Mouse (Mus musculus) thymus, adult 2 months (tissue): ENCODE results near the gene Cdk4. TPM values are rescaled to one million over a fixed set of nuclear protein-coding genes. Genes with fewer than 3 reads are reported as not detected.

Experiments used
- DNase-seq: peaks from one replicate; pipeline ENCODE4 v3.0.0; 2021
- H3K27ac ChIP-seq: fragments of 200-500 bp; 2 replicates; pipeline ENCODE4 v1.5.1; 2012; ENCODE audit warnings: low read length, control low read depth; ENCODE audit not compliant: control insufficient read depth, insufficient read depth
- H3K27me3 ChIP-seq: fragments of 200-500 bp; 2 replicates; pipeline ENCODE4 v1.6.1; 2012; ENCODE audit warnings: mild to moderate bottlenecking, low read length, moderate library complexity, mixed read lengths; ENCODE audit not compliant: control insufficient read depth, insufficient read depth
- H3K36me3 ChIP-seq: fragments of 200-500 bp; 2 replicates; pipeline ENCODE4 v1.6.1; 2012; ENCODE audit warnings: mild to moderate bottlenecking, low read length, moderate library complexity; ENCODE audit not compliant: control insufficient read depth, insufficient read depth
- H3K4me1 ChIP-seq: fragments of 200-500 bp; replicated peaks from 2 replicates; pipeline ENCODE4 v1.6.1; 2012; ENCODE audit warnings: low read length; ENCODE audit not compliant: control insufficient read depth, insufficient read depth
- H3K4me3 ChIP-seq: fragments of 200-500 bp; 2 replicates; pipeline ENCODE4 v1.5.1; 2012; ENCODE audit warnings: mild to moderate bottlenecking, low read length, control low read depth, moderate library complexity; ENCODE audit not compliant: control insufficient read depth, insufficient read depth
- CTCF ChIP-seq: fragments of 200-500 bp; IDR thresholded peaks from 2 replicates; pipeline ENCODE4 v1.5.1; 2012; ENCODE audit warnings: mild to moderate bottlenecking, control low read depth, low read length, moderate library complexity, borderline replicate concordance; ENCODE audit not compliant: control insufficient read depth, poor library complexity, insufficient read depth; ENCODE audit errors: extremely low read depth
- POLR2A ChIP-seq: fragments of 200-500 bp; IDR thresholded peaks from 2 replicates; pipeline ENCODE4 v1.6.1; 2012; ENCODE audit warnings: mild to moderate bottlenecking, low read length, control low read depth, moderate library complexity; ENCODE audit not compliant: control insufficient read depth, poor library complexity, insufficient read depth; ENCODE audit errors: extremely low read depth
- WGBS: fragments of 180-500 bp; shearing (Covaris S2); methylation state at CpG from one replicate; pipeline ENCODE4 v1.1.7; 2018; 5-methylcytosine and 5-hydroxymethylcytosine counted together
- polyA plus RNA-seq: library from polyadenylated mRNA; depleted of rRNA; stranded (reverse); fragments of >200 nt; gene quantifications from 2 replicates; pipeline ENCODE4 v1.2.3, GENCODE M21; 2012

The Cdk4 gene
- polyA plus RNA-seq, 1 experiment = 375 TPM

DNA sequence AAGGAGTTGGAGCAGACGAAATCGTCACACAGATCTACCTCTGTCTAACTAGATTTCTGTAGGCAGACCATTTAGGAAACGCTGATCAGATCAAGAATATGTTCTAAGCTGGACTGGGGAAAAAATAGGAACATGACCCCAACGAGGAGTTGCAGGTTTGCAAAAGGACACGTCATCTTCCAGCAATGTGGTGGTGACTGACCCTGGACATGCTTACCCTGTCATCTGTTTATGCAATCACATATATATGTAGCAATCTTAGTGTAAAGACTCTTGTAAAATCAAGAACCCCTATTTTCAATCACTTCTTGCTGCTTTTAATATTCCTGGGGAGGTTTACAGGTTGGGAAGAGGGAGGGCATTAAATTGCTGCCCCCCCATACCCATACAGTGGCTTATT, 831 bp upstream of the Cdk4 start:
- TF ChIP-seq CTCF (no peak), POLR2A (no peak)
- peaks cover 17% of the 10 kb centered on the region for H3K36me3 ChIP-seq
- no peak for DNase-seq
- peaks cover 2% of the 10 kb centered on the region for H3K27me3 ChIP-seq
- 82% methylated on average over 5 of the region's 5 CpGs for WGBS
- H3K27ac ChIP-seq = no peak overlapping the region
- peaks cover 23% of the 10 kb centered on the region for H3K4me1 ChIP-seq
- H3K4me3 ChIP-seq = no peak overlapping the region

DNA sequence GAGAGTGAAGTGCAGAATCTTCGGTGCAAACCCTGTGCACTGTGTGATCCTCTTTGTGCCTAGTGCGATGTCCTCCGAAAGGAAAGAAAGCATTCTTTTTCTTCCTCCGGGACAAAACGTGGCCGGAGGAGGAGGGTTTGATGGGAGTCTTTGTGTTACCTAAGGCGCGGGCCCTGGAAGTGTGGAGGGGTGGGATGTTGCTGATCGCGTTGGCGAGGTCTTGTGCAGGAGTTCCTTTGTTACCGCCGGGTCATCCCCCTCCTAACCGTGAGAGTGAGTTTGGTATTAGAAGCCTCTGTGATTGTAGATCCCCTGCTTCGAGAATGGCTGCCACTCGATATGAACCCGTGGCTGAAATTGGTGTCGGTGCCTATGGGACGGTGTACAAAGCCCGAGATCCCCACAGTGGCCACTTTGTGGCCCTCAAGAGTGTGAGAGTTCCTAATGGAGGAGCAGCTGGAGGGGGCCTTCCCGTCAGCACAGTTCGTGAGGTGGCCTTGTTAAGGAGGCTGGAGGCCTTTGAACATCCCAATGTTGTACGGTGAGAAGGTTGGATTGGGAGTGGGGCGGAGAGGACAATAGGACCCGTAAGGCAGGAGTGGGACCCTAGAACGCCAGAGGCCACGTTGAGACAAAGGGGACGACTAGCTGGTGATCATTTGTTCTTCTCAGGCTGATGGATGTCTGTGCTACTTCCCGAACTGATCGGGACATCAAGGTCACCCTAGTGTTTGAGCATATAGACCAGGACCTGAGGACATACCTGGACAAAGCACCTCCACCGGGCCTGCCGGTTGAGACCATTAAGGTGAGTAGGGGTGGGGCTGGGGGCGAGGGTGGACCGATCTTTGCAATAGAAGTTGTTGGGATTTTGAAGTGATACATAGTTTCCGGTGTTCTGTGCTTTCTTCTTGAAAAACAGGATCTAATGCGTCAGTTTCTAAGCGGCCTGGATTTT, 858 bp downstream of the Cdk4 start:
- no peak for DNase-seq

GRCm38 (mm10) chr10:127065981-127066380, 2.6 kb downstream of the Cdk4 start:
- H3K36me3 ChIP-seq = peaks cover 17% of the 10 kb centered on the region
- no peak for TF ChIP-seq CTCF
- no peak for TF ChIP-seq POLR2A
- WGBS = 96% methylated on average over 9 of the region's 9 CpGs
- no peak overlapping the region for H3K4me3 ChIP-seq
- H3K4me1 ChIP-seq = peaks cover 31% of the 10 kb centered on the region
- no peaks in the 10 kb centered on the region for H3K27me3 ChIP-seq
- no peak overlapping the region for H3K27ac ChIP-seq
- DNase-seq = no peak

More for the DNA sequence above, 858 bp downstream of the Cdk4 start:
- Histone ChIP-seq H3K27ac (peak overlapping the region; percentile 1; the same call in 1 of the 2 replicates), H3K4me3 (peak overlapping the region; percentile 64), H3K36me3 (peaks cover 17% of the 10 kb centered on the region), H3K27me3 (peaks cover 1% of the 10 kb centered on the region; the same call in 1 of the 2 replicates), H3K4me1 (peaks cover 20% of the 10 kb centered on the region)
- TF ChIP-seq POLR2A = no peak
- no peak for TF ChIP-seq CTCF
- WGBS = 7% methylated on average over 37 of the region's 37 CpGs

- TF ChIP-seq CTCF = no peak
- no peak for TF ChIP-seq POLR2A
- DNase-seq = no peak
- H3K4me1 ChIP-seq = peaks cover 31% of the 10 kb centered on the region
- no peak overlapping the region for H3K27ac ChIP-seq
- no peaks in the 10 kb centered on the region for H3K27me3 ChIP-seq
- H3K36me3 ChIP-seq = peaks cover 17% of the 10 kb centered on the region
- 95% methylated on average over 14 of the region's 14 CpGs for WGBS
- no peak overlapping the region for H3K4me3 ChIP-seq
Observed at GRCm38 (mm10) chr10:127066519-127067018, 3.2 kb downstream of the Cdk4 start.

- Histone ChIP-seq H3K4me3 (no peak overlapping the region), H3K27ac (no peak overlapping the region), H3K4me1 (peaks cover 28% of the 10 kb centered on the region), H3K27me3 (no peaks in the 10 kb centered on the region), H3K36me3 (peaks cover 17% of the 10 kb centered on the region)
- DNase-seq = no peak
- WGBS = 60% methylated on average over 9 of the region's 9 CpGs
- TF ChIP-seq CTCF = no peak
- no peak for TF ChIP-seq POLR2A
Observed at GRCm38 (mm10) chr10:127068360-127069038, 5.2 kb downstream of the Cdk4 start.
